Mouse (Mus musculus): Measurements from ENCODE around the gene Slc44a5.
"Not testable (repeated sequence)": the region's sequence is repeated elsewhere in the genome, so short reads cannot be mapped to it uniquely, and the experiment has no call there.

Gene Slc44a5

DNA sequence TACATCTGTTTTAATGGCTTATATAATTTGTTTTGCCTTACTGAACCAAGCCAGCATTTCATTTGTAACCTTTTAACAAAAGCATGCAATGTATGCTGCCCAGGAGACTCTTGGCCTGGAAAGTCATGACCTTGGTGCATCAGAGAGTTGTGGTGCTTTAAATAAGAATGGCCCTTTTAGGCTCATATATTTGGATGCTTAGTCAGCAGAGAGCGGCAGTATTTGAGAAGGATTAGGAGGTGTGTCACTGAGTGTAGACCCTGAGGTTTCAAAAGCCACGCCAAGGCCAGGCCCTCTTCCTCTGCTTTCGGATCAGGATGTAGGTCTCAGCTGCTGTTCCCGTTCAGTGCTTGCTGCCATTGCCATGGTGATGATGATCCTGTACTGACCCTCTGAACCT is 3.8 kb upstream of the Slc44a5 start:
- no peak for DNase-seq (ENCODE audit: low spot score)

DNA sequence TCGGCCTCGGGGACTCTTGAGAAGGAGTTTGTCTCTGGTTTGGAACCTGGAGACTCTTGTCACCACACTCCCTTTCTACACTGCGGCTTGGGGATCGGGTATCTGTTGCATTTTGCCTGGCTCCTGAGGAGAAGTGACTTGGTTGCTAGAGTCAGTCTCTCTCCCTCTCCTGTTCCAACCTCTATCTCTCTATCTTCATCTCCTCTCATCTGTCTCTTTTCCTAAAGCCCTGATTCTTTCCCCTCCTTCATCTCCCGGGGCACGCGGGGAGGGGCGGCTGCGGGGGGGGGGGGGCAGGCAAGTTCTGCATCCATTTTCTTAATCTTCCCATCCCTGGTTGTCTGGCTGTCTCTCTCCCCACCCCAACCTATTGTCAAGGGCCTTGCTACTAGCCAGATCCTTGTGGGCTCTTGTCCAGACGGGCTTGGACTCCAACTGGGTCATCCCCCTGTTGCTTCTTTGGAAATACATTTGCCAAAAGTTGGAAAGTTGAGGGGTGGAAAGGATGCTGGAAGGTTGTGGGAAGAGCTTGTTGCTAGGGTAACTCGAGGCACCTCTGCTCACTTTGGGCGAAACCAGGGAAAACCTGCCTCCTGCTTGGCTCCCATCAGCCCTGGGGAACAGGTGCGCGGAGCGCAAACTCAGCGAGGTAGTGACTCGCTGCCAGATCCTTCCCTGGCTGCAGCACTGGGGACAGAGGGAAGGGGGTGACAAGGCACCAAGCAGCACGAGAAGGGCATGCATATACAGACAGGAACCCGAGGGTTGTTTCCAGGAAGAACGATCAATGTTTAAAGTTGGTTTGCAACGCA is 919 bp downstream of the Slc44a5 start:
- no peak for DNase-seq (ENCODE audit: low spot score)

DNA sequence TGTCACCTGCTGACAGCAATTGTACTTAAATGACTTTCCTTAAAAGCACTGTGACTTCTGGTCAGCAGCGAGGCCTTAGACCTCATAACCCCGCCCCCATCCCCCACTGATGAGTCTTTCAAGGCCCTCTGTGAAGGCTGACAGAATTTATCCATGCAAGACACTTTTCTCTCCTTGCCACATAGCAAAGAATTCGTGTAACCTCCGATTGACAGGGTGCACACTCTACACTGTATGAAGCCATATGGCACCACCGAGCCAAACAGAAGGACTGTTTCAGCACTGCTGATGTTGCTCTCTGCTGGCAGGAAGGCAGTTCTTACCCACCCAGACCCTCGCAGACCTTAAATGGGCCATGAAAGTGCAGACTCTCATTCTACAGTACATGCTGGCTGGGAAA is 1.8 kb downstream of the Slc44a5 start:
- DNase-seq (ENCODE audit: low spot score) = no peak

DNA sequence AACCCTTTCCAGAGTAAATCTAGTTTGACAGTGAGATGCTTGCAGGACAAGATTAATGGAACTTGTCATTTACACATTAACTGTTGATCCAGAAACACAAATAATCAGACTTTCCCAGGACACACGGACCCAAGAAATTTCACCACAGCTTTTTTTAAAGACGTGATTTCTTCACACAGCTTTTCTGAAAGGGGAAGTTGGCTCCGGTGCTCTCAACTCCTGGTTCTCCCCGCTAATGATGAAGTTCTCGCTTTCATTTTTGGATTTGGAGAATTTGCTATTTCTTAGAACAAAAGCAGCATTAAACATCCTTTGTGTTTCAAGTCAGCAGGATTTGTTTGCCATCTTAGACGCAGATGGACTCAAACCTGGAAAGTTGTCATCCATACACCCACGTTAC is 2.6 kb downstream of the Slc44a5 start:
- DNase-seq (ENCODE audit: low spot score) = no peak

DNA sequence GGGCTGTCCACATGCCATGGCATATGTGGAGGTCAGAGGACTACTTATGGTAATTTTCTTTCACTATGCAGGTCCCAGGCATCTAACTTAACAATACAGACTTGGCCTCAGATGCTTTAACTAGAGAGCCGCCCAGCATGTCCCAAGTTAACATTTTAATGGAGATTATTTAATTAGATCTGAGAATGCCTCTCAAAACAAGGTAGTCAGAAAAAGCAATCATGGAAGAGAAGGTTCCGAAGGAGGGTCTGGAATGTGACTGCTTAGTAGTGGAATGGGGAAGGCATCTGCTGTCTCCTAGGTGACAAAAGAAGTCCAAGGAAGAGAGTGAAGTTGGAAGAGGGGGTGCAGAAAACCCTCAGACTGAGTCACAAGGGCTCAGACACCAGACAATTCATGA is 7.4 kb downstream of the Slc44a5 start:
- DNase-seq (ENCODE audit: low spot score) = no peak

DNA sequence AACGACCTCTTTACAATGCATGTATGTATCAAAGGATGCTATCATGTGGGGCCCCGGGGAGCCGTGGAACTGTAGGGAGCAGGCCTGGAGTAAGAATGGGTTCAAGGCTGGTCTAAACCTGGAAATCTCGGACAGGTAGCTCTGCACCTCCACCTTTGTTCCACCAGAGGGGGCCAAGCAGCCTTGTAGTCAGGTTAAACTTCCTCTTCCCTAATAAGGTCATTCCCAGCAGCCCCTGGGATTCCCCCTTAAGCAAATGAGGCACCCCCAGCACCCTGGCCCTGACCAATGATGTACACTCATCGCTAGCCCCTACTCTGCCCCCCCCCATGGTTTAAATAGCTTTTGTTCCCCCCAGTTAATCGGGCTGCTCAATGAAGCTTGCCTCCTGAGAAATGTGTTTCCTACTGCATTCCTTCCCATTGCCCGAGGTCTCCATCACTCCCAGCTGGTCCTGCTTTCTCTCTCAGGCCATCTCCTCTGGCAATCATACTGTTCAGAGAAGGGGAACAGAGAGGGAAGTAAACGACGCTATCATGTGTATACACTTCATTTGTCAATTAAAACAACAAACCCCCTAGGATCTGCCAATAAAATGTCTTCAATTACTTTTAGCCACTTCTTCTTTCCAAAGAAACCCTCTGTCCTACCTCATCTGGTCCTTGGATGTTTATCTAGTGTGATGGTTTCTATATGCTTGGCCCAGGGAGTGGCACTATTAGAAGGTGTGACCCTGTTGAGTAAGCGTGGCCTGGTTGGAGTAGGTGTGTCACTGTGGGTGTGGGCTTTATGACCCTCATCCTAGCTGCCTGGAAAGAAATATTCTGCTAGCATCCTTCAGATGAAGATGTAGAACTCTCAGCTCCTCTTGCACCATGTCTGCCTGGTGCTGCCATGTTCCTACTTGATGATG is 11.4 kb downstream of the Slc44a5 start:
- DNase-seq (ENCODE audit: low spot score) = no peak

DNA sequence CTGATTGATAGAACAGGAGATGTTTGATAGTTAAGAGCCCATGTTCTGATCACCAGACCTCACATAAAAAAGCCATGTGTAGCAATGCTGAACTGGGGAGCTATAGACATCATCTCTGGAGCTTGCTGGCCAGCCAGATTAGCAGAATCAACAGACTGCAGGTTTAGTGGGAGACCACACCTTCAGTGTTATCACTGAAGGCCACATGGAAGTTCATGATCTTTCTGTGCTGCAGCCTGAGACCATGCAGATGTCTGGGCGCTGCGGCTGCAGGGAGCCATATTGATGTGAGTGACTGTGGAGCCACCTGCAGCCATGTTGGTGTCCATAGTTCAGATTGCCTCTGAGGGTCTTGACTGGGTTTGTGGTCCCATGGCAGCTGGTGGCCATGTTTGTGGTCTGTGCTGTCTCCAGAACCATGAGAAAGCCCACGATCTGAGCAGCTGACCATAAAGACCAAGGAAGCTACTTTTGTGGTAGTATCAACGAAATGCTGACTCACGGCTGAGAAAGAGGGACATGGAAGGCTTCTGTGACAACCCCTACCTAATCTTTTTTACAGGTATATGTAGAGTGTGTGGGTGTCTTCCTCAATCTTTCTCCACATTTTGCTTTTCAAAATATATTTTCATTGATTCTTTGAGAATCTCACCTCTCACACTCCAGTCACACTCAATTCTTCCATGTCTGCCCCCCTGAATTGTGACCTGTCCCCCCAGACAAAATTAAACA is 26.7 kb downstream of the Slc44a5 start:
- no peak for DNase-seq (ENCODE audit: low spot score)

DNA sequence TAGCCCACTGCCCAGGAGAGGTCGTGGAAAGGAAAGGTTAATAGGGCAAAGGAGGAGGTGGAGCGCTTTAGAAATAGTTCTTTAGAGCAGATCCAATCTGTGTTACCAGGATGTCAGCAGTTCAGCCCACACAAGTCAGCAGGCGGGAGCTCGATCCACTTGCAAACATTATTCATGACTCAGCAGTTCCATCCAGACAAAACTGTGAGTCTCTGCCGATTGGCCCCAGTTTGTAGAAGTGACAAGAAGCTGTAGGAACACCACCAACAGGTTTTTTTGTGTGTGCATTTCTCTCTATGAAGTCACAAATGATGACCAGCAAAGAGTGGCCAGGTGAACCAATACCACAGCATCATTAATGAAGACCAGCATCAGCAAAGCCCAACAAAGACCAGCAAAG is 28.1 kb downstream of the Slc44a5 start:
- DNase-seq (ENCODE audit: low spot score) = no peak

DNA sequence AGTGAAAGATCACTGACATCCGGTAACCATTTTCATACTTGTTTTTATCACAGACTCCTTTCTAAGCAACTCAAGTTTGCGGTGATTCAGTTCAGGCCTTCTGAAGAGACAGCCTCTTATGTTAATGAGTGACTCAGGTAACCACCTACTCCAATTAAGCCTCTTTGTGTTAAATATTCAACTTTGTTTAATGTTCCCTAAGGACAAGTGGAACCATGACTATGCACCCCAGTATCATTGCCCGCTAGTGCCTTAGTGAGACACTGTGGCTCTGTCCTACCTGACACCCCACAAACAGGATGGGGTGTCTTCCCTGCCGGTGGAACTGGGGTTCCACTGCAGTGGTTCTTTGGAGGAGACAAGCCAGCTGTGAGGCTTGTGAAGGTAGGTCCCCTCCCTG is 73.6 kb downstream of the Slc44a5 start:
- DNase-seq (ENCODE audit: low spot score) = no peak

DNA sequence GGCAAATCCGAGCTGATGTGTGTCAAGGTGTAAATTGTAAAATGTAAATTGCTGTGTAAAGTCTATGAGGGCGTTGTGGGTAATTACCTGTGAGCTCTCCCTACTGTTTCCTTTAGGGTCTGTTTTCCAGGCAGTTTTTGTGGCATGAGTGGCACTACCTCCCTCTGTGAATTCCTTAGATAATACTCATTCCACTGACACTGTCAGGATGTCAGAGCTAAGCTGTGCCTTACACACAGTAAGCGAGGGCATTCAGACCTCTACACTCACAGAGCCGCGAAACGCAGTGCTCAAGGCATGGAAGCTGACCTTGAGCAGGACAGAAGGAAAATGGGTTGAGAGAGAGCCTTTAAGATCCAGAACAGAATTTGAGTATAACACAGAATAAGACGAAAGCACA is 80.1 kb downstream of the Slc44a5 start:
- no peak for DNase-seq (ENCODE audit: low spot score)

DNA sequence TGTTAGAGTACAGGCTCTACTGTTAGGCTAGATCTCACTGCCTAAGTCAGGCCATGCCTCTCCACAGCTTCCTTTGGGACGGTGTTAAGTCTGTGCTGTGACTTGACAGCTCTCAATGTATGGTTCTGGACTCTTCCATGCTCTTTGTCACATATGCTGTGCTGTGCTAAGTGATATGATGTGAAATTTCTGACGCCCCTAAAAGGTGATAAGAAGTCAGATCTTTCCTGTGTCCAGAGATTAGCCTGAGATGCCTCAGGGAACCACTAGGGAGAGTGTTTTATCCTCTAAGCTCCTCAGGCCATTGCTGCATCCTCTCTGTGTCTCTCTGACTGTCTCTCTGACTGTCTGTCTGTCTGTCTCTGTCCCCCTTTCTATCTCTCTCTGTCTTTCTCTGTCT is 84.2 kb downstream of the Slc44a5 start:
- DNase-seq (ENCODE audit: low spot score) = no peak

DNA sequence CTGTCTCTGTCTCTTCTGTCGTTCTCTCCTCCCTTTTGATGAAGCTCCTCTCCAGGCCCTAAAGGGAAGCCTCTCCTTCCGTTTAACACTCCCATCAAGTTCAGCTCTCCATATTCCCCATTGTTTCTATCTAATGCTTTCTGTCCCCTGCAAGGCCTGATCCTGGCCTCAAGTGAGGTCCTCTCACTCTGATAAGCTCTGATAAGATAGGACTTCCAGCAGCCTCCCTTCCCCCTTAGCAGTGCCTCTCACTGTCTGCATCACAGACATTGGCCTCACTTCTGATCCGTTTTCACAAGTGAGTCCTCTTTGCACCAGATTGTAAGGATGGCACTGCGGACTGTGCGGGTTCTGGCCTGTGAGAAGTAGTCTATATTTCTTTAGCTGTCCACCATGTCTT is 85.0 kb downstream of the Slc44a5 start:
- DNase-seq (ENCODE audit: low spot score) = no peak

DNA sequence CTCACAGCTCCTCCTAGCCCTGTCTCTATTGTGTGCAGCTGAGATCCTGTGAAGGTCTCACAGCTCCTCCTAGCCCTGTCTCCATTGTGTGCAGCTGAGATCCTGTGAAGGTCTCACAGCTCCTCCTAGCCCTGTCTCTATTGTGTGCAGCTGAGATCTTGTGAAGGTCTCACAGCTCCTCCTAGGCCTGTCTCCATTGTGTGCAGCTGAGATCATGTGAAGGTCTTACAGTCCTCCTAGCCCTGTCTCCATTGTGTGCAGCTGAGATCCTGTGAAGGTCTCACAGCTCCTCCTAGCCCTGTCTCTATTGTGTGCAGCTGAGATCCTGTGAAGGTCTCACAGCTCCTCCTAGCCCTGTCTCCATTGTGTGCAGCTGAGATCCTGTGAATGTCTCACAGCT is 98.8 kb downstream of the Slc44a5 start:
- not testable (repeated sequence) for DNase-seq (ENCODE audit: low spot score)

DNA sequence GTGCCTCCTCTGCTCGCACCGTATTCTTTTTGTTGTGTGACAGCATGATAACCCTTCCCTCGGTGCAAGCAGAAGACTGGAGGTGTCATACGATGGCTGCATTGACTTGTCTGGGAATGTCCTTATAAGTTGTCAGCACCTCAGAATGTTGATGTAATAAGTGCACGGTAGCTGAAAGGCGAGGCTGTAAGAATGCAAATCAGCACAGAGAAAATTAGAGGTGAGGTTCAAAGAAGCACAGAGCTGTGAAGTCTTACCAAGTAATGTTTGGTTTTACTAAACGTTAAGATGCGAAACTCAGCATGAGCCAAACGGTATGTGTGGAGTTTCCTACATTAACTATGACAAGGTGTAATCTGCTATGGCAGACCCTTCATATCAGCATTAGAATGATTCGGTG is 102.5 kb downstream of the Slc44a5 start:
- no peak for DNase-seq (ENCODE audit: low spot score)

DNA sequence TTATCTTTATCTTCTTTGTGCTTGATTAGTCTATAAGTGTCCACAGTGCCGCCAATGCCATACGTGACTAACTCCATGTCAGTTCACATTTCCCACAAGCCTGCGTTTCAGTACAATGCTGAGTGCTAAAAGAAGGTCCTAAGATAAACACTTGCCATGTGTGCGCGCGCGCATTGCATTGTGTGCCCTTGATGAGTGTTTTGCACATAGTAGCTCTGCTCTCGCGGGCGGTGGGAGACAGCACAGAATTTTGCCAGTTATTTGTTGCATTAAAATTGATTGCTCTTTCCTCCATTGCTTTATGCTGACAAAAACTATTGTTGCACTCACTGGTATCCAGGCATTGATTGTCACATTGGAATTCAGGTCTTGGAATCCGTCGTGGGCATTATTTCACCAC is 108.5 kb downstream of the Slc44a5 start:
- no peak for DNase-seq (ENCODE audit: low spot score)

DNA sequence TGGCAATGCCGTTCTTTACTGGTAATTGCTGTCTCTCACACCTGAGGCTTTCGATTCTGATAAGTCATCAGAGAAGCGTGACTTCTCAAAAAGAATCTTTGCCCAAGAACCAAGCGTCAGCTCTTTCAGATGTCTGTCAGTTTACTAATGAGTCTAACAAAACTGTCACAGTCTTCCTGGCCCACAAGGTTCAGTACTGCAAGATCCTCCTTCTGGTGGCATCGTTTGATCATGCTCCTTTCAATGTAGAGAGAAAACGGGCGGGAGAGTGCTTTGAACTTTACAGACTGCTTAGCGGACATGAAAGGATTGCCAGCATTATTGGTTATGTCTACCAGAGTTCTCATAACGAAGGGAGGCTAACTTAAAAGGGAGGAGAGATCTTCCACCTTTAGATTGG is 109.0 kb downstream of the Slc44a5 start:
- no peak for DNase-seq (ENCODE audit: low spot score)

DNA sequence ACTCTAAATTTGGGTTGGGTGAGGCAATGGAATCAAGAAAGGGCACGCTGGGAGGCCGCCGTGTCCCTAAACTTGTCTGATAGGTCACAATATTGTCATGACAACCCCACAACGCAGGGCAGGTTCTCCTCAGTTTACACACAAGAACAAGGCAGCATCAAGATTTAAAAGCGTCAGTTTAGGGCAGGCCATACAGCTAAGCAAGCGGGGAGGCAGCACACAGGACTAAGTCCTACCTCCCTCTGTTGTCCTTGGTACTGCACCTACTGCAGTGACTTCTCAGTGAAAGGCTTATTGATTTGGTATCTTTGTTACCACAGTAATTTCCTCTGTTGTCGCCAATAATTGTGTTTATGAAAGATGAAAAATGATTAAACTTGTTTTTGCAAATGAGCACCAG is 109.7 kb downstream of the Slc44a5 start:
- no peak for DNase-seq (ENCODE audit: low spot score)

DNA sequence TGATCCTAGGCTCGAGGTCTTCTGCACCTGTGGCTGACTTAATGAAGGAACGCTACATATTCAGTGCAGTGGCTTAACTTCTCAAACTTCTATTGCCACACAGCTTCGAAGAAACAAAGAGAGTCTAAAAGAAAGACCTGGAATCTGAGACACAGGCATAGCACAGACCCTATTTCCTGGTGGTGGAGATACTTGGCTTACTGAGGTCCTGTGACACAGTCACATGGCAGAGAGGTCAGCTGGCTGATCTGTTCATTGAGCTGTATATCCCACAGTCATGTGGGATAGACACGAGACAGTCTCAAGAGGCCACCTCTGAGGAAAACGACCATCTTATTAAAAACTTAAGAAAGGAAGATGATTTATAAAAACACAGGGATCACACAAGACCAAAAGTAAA is 116.8 kb downstream of the Slc44a5 start:
- DNase-seq (ENCODE audit: low spot score) = no peak

DNA sequence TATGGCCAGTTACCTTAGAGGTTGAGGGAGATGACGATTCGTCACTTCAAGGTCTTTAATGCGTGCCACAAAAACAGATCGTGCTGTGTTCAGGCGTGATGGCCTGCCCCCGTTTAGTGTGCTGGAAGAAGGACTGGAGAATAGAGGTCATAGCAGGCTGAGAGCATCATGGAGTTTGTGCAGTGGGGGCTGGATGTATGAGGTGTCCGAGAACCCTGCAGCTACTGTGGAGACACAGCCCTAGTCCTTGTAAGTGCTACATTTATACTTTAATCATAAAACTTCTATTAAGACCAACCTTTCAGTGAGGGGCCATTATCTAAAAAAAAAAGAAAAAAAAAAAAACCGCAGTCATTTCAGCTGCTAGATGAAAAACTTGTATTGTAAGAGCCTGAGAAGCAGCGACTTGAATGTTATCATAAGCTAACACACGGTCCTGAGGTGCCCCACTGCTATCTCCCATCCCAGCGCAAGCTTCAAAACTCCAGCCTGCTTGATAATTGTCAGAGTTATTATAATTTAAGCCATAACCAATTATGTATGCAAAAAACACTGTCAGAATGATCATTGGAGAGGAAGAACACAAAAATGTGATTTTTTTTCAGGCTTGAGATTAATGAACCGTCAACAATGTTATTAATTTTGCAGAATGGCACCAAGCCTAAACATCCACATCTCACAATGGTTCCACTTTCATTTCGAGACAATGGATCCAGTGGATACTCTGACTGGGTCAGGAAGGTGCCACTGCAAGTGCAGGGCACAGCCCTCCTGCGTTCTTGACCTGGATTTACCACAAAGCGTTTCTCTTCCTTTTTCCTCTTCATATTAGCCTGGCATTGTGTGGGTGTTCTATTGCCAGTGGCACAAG is 118.5 kb downstream of the Slc44a5 start:
- no peak for DNase-seq (ENCODE audit: low spot score)

DNA sequence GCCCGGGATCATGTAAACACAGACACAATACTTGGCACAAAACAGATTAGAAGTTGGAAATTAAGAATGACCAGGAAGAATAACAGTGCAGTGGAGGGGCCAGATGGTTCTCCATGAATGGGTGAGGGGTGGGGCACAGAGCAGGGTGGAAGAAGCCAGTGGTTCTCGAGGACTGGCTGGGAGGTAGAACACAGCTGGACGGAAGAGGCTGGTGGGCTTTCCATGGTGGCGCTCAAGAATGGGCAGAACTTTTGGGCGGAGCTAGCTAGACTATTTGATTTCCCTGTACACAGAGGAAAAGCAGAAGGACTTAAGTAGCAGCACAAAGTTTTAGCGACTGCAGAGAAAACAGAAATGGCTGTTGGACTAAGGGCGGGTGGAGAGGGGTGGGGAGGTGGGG is 119.2 kb downstream of the Slc44a5 start:
- DNase-seq (ENCODE audit: low spot score) = no peak

DNA sequence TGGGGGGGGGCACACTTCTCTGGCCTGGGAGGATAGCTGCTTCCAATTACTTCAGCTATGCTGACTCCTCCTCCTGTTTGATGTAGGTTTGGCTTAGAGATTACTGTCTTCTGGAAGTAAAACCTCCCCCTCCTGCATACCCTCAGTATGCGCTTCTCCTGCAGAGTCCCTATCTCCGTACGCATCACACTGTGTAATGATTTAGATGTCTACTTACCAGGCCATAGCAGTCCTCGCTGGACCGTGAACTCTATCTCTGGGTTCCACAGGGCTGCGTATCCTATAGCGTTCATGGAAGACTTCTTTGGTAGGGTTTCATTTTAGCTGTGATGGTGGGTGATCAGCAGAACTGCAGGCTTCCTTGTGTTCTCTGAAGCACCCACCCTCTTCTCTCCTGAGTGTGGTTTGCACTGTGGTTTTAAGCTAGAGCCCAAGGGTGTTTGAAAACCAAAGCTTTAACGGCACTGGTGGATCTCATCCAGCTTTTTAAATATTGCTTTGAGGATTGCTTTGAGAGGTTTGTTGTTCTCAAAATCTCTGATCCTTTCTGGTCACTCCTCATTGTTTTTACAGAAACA is 120.6 kb downstream of the Slc44a5 start:
- no peak for DNase-seq (ENCODE audit: low spot score)
